Mouse (Mus musculus): Measurements from ENCODE around the gene Nbea.
A peak's percentile ranks its signal among the peaks of the same experiment; 100 is the strongest.
"Not testable (repeated sequence)": the region's sequence is repeated elsewhere in the genome, so short reads cannot be mapped to it uniquely, and the experiment has no call there.

The Nbea gene

GRCm38 (mm10) chr3:55661678-55662445 lies 521.6 kb downstream of the Nbea start:
- peak; percentile 14 for DNase-seq (ENCODE audit: low spot score)

- no peak for DNase-seq (ENCODE audit: low spot score)
Measured at GRCm38 (mm10) chr3:55660261-55660838, 523.2 kb downstream of the Nbea start.

- DNase-seq (ENCODE audit: low spot score): peak; percentile 29
Measured at GRCm38 (mm10) chr3:55659558-55660215, 523.8 kb downstream of the Nbea start.

- DNase-seq (ENCODE audit: low spot score): no peak
Measured at GRCm38 (mm10) chr3:55652321-55652720, 531.2 kb downstream of the Nbea start.

GRCm38 (mm10) chr3:55651877-55652276 lies 531.6 kb downstream of the Nbea start:
- no peak for DNase-seq (ENCODE audit: low spot score)

- DNase-seq (ENCODE audit: low spot score): no peak
Measured at GRCm38 (mm10) chr3:55649541-55649940, 534.0 kb downstream of the Nbea start.

- DNase-seq (ENCODE audit: low spot score): no peak
Measured at GRCm38 (mm10) chr3:55648299-55648698, 535.2 kb downstream of the Nbea start.

GRCm38 (mm10) chr3:55647176-55647575 lies 536.3 kb downstream of the Nbea start:
- no peak for DNase-seq (ENCODE audit: low spot score)

GRCm38 (mm10) chr3:55646437-55646836 lies 537.1 kb downstream of the Nbea start:
- no peak for DNase-seq (ENCODE audit: low spot score)

GRCm38 (mm10) chr3:55644035-55644618 lies 539.4 kb downstream of the Nbea start:
- DNase-seq (ENCODE audit: low spot score): peak; percentile 11

GRCm38 (mm10) chr3:55637660-55638059 lies 545.8 kb downstream of the Nbea start:
- no peak for DNase-seq (ENCODE audit: low spot score)

GRCm38 (mm10) chr3:55635542-55636172 lies 547.8 kb downstream of the Nbea start:
- peak; percentile 54 for DNase-seq (ENCODE audit: low spot score)

- no peak for DNase-seq (ENCODE audit: low spot score)
Measured at GRCm38 (mm10) chr3:55627054-55627453, 556.4 kb downstream of the Nbea start.

- DNase-seq (ENCODE audit: low spot score): not testable (repeated sequence)
Measured at GRCm38 (mm10) chr3:55621958-55622357, 561.5 kb downstream of the Nbea start.

- DNase-seq (ENCODE audit: low spot score): no peak
Measured at GRCm38 (mm10) chr3:55618396-55618795, 565.1 kb downstream of the Nbea start.

- peak; percentile 59 for DNase-seq (ENCODE audit: low spot score)
Measured at GRCm38 (mm10) chr3:55612459-55613115, 570.9 kb downstream of the Nbea start.

GRCm38 (mm10) chr3:55612023-55612422 lies 571.5 kb downstream of the Nbea start:
- DNase-seq (ENCODE audit: low spot score): no peak

GRCm38 (mm10) chr3:55610191-55610590 lies 573.3 kb downstream of the Nbea start:
- no peak for DNase-seq (ENCODE audit: low spot score)

GRCm38 (mm10) chr3:55600286-55600685 lies 583.2 kb downstream of the Nbea start:
- no peak for DNase-seq (ENCODE audit: low spot score)

- no peak for DNase-seq (ENCODE audit: low spot score)
Measured at GRCm38 (mm10) chr3:55599366-55600085, 584.0 kb downstream of the Nbea start.

- no peak for DNase-seq (ENCODE audit: low spot score)
Measured at GRCm38 (mm10) chr3:55598681-55599080, 584.8 kb downstream of the Nbea start.

Data from embryo, embryonic 10 days (tissue).